Mouse (Mus musculus) CH12.LX (cell line): ENCODE data around the gene Eaf1. TPM values are rescaled to one million over a fixed set of nuclear protein-coding genes. Genes with fewer than 3 reads are reported as not detected.

ENCODE experiments used
- DNase-seq: peaks from one replicate; pipeline ENCODE4 v3.0.0-alpha.2; 2013; ENCODE audit errors: extremely low read depth
- H3K27ac ChIP-seq: 2 replicates; pipeline ENCODE4 v1.5.1; 2012; ENCODE audit warnings: low read depth, mild to moderate bottlenecking, control low read depth, moderate library complexity; ENCODE audit not compliant: insufficient read depth
- H3K27me3 ChIP-seq: replicated peaks from 2 replicates; pipeline ENCODE3; 2012; ENCODE audit warnings: inconsistent platforms
- H3K36me3 ChIP-seq, 2 experiments: replicated peaks in 1 of 2; 2 replicates each; pipeline versions ENCODE3 to v1.6.1; 2012; ENCODE audit warnings: inconsistent platforms in 1 of 2, low read length in 1 of 2, mild to moderate bottlenecking in 1 of 2, mixed read lengths in 1 of 2, moderate library complexity in 1 of 2; ENCODE audit not compliant: control insufficient read depth in 1 of 2, insufficient read depth in 1 of 2
- H3K4me1 ChIP-seq, 2 experiments: 2 replicates each; pipeline ENCODE4 v1.6.1; 2012; ENCODE audit warnings: inconsistent platforms in 1 of 2, moderate library complexity in 1 of 2; ENCODE audit not compliant: insufficient read depth in 2 of 2, control insufficient read depth in 1 of 2
- H3K4me2 ChIP-seq: 2 replicates; pipeline ENCODE4 v1.6.1; 2012; ENCODE audit warnings: low read depth, mild to moderate bottlenecking, control low read depth; ENCODE audit not compliant: poor library complexity, insufficient read depth, severe bottlenecking
- H3K4me3 ChIP-seq, 3 experiments: fragments of 150-350 bp in 1 of 3; sonication (generic) in 1 of 3; replicated peaks in 1 of 3; 2 replicates each; pipeline versions ENCODE3 to v1.5.1; 2011 to 2012; ENCODE audit warnings: low read depth in 2 of 3, low read length in 2 of 3, mild to moderate bottlenecking in 2 of 3, moderate library complexity in 2 of 3, control low read depth in 1 of 3, improper control_type of control experiment in 1 of 3, inconsistent platforms in 1 of 3, mixed read lengths in 1 of 3; ENCODE audit not compliant: poor library complexity in 1 of 3
- H3K79me2 ChIP-seq: replicated peaks from 2 replicates; pipeline ENCODE4 v1.6.1; 2012; ENCODE audit warnings: mild to moderate bottlenecking, moderate library complexity; ENCODE audit not compliant: control insufficient read depth, poor library complexity, insufficient read depth, severe bottlenecking; ENCODE audit errors: extremely low read depth
- H3K9ac ChIP-seq: 2 replicates; pipeline ENCODE4 v1.6.1; 2012; ENCODE audit warnings: low read depth, mild to moderate bottlenecking, control low read depth, moderate library complexity; ENCODE audit not compliant: insufficient read depth
- H3K9me3 ChIP-seq: replicated peaks from 2 replicates; pipeline ENCODE3; 2012; ENCODE audit warnings: low read length, inconsistent platforms, mixed read lengths
- BHLHE40 ChIP-seq: IDR thresholded peaks from 2 replicates; pipeline ENCODE4 v1.6.1; 2011; ENCODE audit warnings: mild to moderate bottlenecking, low read depth, low read length, improper control_type of control experiment
- CHD1 ChIP-seq: IDR thresholded peaks from 2 replicates; pipeline ENCODE4 v1.6.1; 2012; ENCODE audit warnings: low read depth, low read length, improper control_type of control experiment, inconsistent platforms
- E2F4 ChIP-seq: IDR thresholded peaks from 2 replicates; pipeline ENCODE4 v1.6.1; 2011; ENCODE audit warnings: low read depth, low read length, improper control_type of control experiment; ENCODE audit not compliant: insufficient replicate concordance
- ELF1 ChIP-seq: IDR thresholded peaks from 2 replicates; pipeline ENCODE4 v1.6.1; 2014; ENCODE audit warnings: low read depth, mild to moderate bottlenecking, inconsistent platforms, low read length, improper control_type of control experiment
- ETS1 ChIP-seq: conservative IDR thresholded peaks from 2 replicates; pipeline ENCODE4 v1.6.1; 2012; ENCODE audit warnings: low read depth, mild to moderate bottlenecking, inconsistent platforms, low read length, improper control_type of control experiment, moderate library complexity
- GABPA ChIP-seq: IDR thresholded peaks from 2 replicates; pipeline ENCODE4 v1.6.1; 2012; ENCODE audit warnings: low read depth, low read length, improper control_type of control experiment, inconsistent platforms; ENCODE audit not compliant: insufficient replicate concordance
- HCFC1 ChIP-seq: IDR thresholded peaks from 2 replicates; pipeline ENCODE4 v1.6.1; 2012; ENCODE audit warnings: low read depth, mild to moderate bottlenecking, inconsistent platforms, low read length, improper control_type of control experiment
- JUND ChIP-seq: conservative IDR thresholded peaks from 2 replicates; pipeline ENCODE4 v1.6.1; 2011; ENCODE audit warnings: low read depth, low read length, improper control_type of control experiment
- MAZ ChIP-seq: IDR thresholded peaks from 2 replicates; pipeline ENCODE4 v1.6.1; 2012; ENCODE audit warnings: low read depth, mild to moderate bottlenecking, inconsistent platforms, low read length, improper control_type of control experiment, moderate library complexity
- MEF2A ChIP-seq: IDR thresholded peaks from 2 replicates; pipeline ENCODE4 v1.6.1; 2014; ENCODE audit warnings: low read depth, mild to moderate bottlenecking, inconsistent platforms, low read length, improper control_type of control experiment, borderline replicate concordance
- MXI1 ChIP-seq: IDR thresholded peaks from 2 replicates; pipeline ENCODE4 v1.6.1; 2011; ENCODE audit warnings: mild to moderate bottlenecking, low read depth, low read length, improper control_type of control experiment
- MYC ChIP-seq: IDR thresholded peaks from 2 replicates; pipeline ENCODE4 v1.6.1; 2011; ENCODE audit warnings: low read depth, mild to moderate bottlenecking, improper control_type of control experiment, low read length
- NELFE ChIP-seq: IDR thresholded peaks from 2 replicates; pipeline ENCODE4 v1.6.1; 2011; ENCODE audit warnings: low read depth, low read length, improper control_type of control experiment
- RAD21 ChIP-seq: IDR thresholded peaks from 2 replicates; pipeline ENCODE4 v1.6.1; 2011; ENCODE audit warnings: low read depth, mild to moderate bottlenecking, low read length, improper control_type of control experiment, moderate library complexity
- RCOR1 ChIP-seq: conservative IDR thresholded peaks from 2 replicates; pipeline ENCODE4 v1.6.1; 2012; ENCODE audit warnings: low read depth, mild to moderate bottlenecking, inconsistent platforms, low read length, improper control_type of control experiment
- SIN3A ChIP-seq: IDR thresholded peaks from 2 replicates; pipeline ENCODE4 v1.6.1; 2012; ENCODE audit warnings: low read length, improper control_type of control experiment, inconsistent platforms
- TCF12 ChIP-seq: IDR thresholded peaks from 2 replicates; pipeline ENCODE4 v1.6.1; 2014; ENCODE audit warnings: low read depth, mild to moderate bottlenecking, inconsistent platforms, low read length, improper control_type of control experiment
- UBTF ChIP-seq: IDR thresholded peaks from 2 replicates; pipeline ENCODE4 v1.6.1; 2012; ENCODE audit warnings: low read depth, mild to moderate bottlenecking, inconsistent platforms, low read length, improper control_type of control experiment, moderate library complexity
- USF1 ChIP-seq: IDR thresholded peaks from 2 replicates; pipeline ENCODE4 v1.6.1; 2014; ENCODE audit warnings: low read depth, mild to moderate bottlenecking, inconsistent platforms, low read length, improper control_type of control experiment
- ZC3H11A ChIP-seq: IDR thresholded peaks from 2 replicates; pipeline ENCODE4 v1.6.1; 2012; ENCODE audit warnings: low read depth, mild to moderate bottlenecking, inconsistent platforms, low read length, improper control_type of control experiment
- ZMIZ1 ChIP-seq: IDR thresholded peaks from 2 replicates; pipeline ENCODE4 v1.6.1; 2012; ENCODE audit warnings: low read depth, mild to moderate bottlenecking, inconsistent platforms, low read length, improper control_type of control experiment
- ZNF384 ChIP-seq: IDR thresholded peaks from 2 replicates; pipeline ENCODE4 v1.6.1; 2012; ENCODE audit warnings: low read depth, low read length, improper control_type of control experiment, inconsistent platforms
- dilution Hi-C: fragments of 300-500 bp; cut with MboI; formaldehyde crosslinking; loops from 2 replicates; pipeline ENCODE4 v1.14.3; 2020; ENCODE audit warnings: low sequenced_read_pairs; ENCODE audit not compliant: extremely low pct_unique_long_range_greater_than_20kb, extremely low pct_ligation_motif_present
- in situ Hi-C: fragments of 300-500 bp; cut with MboI; formaldehyde crosslinking; loops from 3 replicates; pipeline ENCODE4 v1.14.3; 2019; ENCODE audit warnings: low sequenced_read_pairs, low pct_ligation_motif_present, low pct_unique_long_range_greater_than_20kb, mixed read lengths
- polyA plus RNA-seq: library from polyadenylated mRNA; unstranded; fragments of >175 nt; gene quantifications from 2 replicates; pipeline ENCODE4 v1.2.1, GENCODE M21; 2012; ENCODE audit warnings: low read depth; ENCODE audit not compliant: insufficient read length
- total RNA-seq, 2 experiments: library from RNA; depleted of rRNA; stranded (reverse); fragments of 300-350 nt in 1 of 2; fragments of >200 nt in 1 of 2; gene quantifications; 2 replicates each; pipeline ENCODE4 v1.2.3; 2012 to 2014

The Eaf1 gene
- total and polyA plus RNA-seq, 3 experiments = 25.2 to 39.9 (median 29.4) TPM

DNA sequence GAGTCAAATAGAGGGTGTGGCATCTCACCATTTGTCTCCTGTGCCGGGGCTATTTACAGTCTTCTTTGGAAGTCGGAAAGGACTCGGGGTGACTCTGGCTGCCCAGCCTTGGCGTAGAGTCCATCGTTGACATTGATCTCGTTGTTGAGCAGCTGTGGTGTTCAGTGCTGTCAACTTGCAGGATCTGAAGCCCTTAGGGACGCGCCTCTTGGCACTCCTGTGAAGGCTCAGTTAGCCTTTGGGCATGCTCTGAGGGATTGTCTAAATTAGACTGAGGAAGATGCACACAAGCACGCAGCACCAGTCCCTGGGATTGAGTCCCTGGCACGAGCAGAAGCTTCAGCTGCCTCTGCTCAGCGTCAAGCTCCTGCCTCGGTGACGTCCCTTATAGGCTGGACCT, 9.2 kb downstream of the Eaf1 start:
- no peak overlapping the region for H3K27ac ChIP-seq
- no peak for DNase-seq
- H3K9me3 ChIP-seq = no peaks in the 10 kb centered on the region
- H3K4me2 ChIP-seq = no peak overlapping the region
- no peak overlapping the region for H3K9ac ChIP-seq
- TF ChIP-seq BHLHE40 = no peak
- TF ChIP-seq MAZ = no peak
- TF ChIP-seq CHD1 = no peak
- no peak for TF ChIP-seq UBTF
- TF ChIP-seq MXI1 = no peak
- no peak for TF ChIP-seq ELF1
- TF ChIP-seq USF1 = no peak
- no peak for TF ChIP-seq SIN3A
- TF ChIP-seq TCF12 = no peak
- TF ChIP-seq ZC3H11A = no peak
- no peak for TF ChIP-seq HCFC1
- no peak for TF ChIP-seq NELFE
- H3K4me1 ChIP-seq = peaks cover 9 to 19% of the 10 kb centered on the region in 2 experiments
- H3K4me3 ChIP-seq = no peak overlapping the region
- dilution Hi-C loops = no loop called here
- peaks cover 14% of the 10 kb centered on the region for H3K79me2 ChIP-seq
- in situ Hi-C loops = no loop called here
- H3K27me3 ChIP-seq = no peaks in the 10 kb centered on the region
- H3K36me3 ChIP-seq = peaks cover 73 to 94% of the 10 kb centered on the region in 2 experiments

DNA sequence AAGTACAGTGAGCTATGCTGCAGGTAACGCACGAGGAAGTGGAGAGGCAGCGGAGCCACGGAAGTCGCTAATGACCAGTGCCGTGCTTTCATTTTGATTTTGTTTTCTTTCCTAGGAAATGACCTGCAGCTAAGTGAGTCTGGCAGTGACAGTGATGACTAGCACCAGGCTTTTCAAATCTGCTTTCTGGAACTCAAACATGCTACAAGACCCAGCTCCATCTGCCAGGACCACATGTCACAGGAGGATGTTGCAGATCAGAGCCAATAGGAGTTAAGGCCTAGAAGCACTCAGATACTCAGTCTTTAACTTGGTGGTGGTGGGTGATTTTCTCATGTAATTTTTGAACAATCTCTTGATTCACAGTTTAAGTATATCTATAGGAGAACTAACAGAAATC, 12.3 kb downstream of the Eaf1 start:
- Histone ChIP-seq H3K36me3 (peaks cover 73 to 92% of the 10 kb centered on the region in 2 experiments), H3K9me3 (no peaks in the 10 kb centered on the region), H3K9ac (no peak overlapping the region), H3K4me2 (no peak overlapping the region), H3K4me3 (no peak overlapping the region), H3K27me3 (no peaks in the 10 kb centered on the region), H3K79me2 (no peaks in the 10 kb centered on the region), H3K4me1 (no peaks in the 10 kb centered on the region), H3K27ac (no peak overlapping the region)
- dilution Hi-C loops = no loop called here
- no peak for TF ChIP-seq MAZ
- no peak for TF ChIP-seq MEF2A
- TF ChIP-seq ZNF384 = no peak
- no peak for TF ChIP-seq RCOR1
- no peak for TF ChIP-seq ZMIZ1
- no peak for TF ChIP-seq ETS1
- TF ChIP-seq MYC = no peak
- TF ChIP-seq JUND = no peak
- TF ChIP-seq ELF1 = no peak
- TF ChIP-seq USF1 = no peak
- no peak for TF ChIP-seq E2F4
- TF ChIP-seq GABPA = no peak
- no peak for TF ChIP-seq RAD21
- DNase-seq = no peak
- in situ Hi-C loops = no loop called here
